Mouse (Mus musculus): ENCODE measurements around the gene Hsf2bp. TPM values are rescaled to one million over a fixed set of nuclear protein-coding genes. Genes with fewer than 3 reads are reported as not detected.

Hsf2bp gene
- total and polyA plus RNA-seq, 3 experiments, result 0.34 to 1.0 (median 0.75) TPM

DNA sequence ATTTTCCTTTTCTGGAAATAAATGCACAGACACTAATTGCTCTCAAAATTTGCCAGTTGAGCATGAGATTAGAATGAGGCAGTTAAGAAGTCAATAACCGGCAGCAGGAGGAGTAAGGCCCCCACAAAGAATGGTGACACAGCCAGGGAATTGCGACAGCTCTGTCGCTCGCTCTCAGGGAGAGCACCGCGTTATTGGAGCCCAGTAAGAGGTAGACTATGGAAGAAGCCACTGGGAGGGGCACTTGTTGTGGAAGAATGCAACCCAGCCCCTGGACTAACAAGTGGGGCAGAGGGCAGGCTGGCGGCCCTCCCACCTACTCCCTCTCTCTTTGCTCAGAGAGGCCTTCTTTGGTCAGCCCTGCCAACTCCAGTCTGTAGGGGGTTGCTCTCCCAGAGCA, 4.5 kb downstream of the Hsf2bp start:
- Histone ChIP-seq H3K27ac (ENCODE audit: insufficient read depth, low read depth) (no peak overlapping the region), H3K4me1 (ENCODE audit: control insufficient read depth in 1 of 2, insufficient read depth in 2 of 2) (peaks cover 0 to 6% of the 10 kb centered on the region in 2 experiments; a peak in 2 of 4 replicates), H3K9ac (ENCODE audit: insufficient read depth, low read depth) (no peak overlapping the region), H3K4me2 (ENCODE audit: insufficient read depth, low read depth, poor library complexity, severe bottlenecking) (no peak overlapping the region), H3K27me3 (replicated peaks) (no peaks in the 10 kb centered on the region), H3K79me2 (replicated peaks; ENCODE audit: control insufficient read depth, extremely low read depth, insufficient read depth, poor library complexity, severe bottlenecking) (peaks cover 4% of the 10 kb centered on the region), H3K4me3 (replicated peaks in 1 of 3; ENCODE audit: low read depth in 2 of 3, low read length in 2 of 3, poor library complexity in 1 of 3) (no peak overlapping the region), H3K9me3 (replicated peaks; ENCODE audit: low read length) (no peaks in the 10 kb centered on the region), H3K36me3 (replicated peaks in 1 of 2; ENCODE audit: control insufficient read depth in 1 of 2, insufficient read depth in 1 of 2, low read length in 1 of 2) (no peaks in the 10 kb centered on the region)
- in situ Hi-C loops (cut with MboI; ENCODE audit: low pct_ligation_motif_present, low pct_unique_long_range_greater_than_20kb, low sequenced_read_pairs) (no loop called here), dilution Hi-C loops (cut with MboI; ENCODE audit: extremely low pct_ligation_motif_present, extremely low pct_unique_long_range_greater_than_20kb, low sequenced_read_pairs) (no loop called here)
- TF ChIP-seq RCOR1 (conservative IDR thresholded peaks at IDR 0.05; ENCODE audit: low read depth, low read length) (no peak), POLR2A (IDR thresholded peaks at IDR 0.05; ENCODE audit: low read depth, low read length) (no peak), JUND (conservative IDR thresholded peaks at IDR 0.05; ENCODE audit: low read depth, low read length) (no peak), KAT2A (IDR thresholded peaks at IDR 0.05; ENCODE audit: insufficient replicate concordance, low read length) (no peak), IRF4 (IDR thresholded peaks at IDR 0.05; ENCODE audit: low read depth, low read length) (no peak), EP300 (IDR thresholded peaks at IDR 0.05; ENCODE audit: low read length) (no peak), ZMIZ1 (IDR thresholded peaks at IDR 0.05; ENCODE audit: low read depth, low read length) (no peak), ZC3H11A (IDR thresholded peaks at IDR 0.05; ENCODE audit: low read depth, low read length) (no peak), UBTF (IDR thresholded peaks at IDR 0.05; ENCODE audit: low read depth, low read length) (no peak), ETS1 (conservative IDR thresholded peaks at IDR 0.05; ENCODE audit: low read depth, low read length) (no peak), SMC3 (IDR thresholded peaks at IDR 0.05; ENCODE audit: low read depth, low read length) (no peak), MAX (IDR thresholded peaks at IDR 0.05; ENCODE audit: low read length) (no peak), RAD21 (IDR thresholded peaks at IDR 0.05; ENCODE audit: low read depth, low read length) (no peak), CTCF (conservative IDR thresholded peaks at IDR 0.05 in 1 of 2, IDR thresholded peaks at IDR 0.05 in 1 of 2; ENCODE audit: low read depth in 2 of 2, low read length in 2 of 2) (no peak), ZKSCAN1 (IDR thresholded peaks at IDR 0.05; ENCODE audit: borderline replicate concordance, low read depth, low read length) (no peak)
- DNase-seq (ENCODE audit: extremely low read depth), result no peak

DNA sequence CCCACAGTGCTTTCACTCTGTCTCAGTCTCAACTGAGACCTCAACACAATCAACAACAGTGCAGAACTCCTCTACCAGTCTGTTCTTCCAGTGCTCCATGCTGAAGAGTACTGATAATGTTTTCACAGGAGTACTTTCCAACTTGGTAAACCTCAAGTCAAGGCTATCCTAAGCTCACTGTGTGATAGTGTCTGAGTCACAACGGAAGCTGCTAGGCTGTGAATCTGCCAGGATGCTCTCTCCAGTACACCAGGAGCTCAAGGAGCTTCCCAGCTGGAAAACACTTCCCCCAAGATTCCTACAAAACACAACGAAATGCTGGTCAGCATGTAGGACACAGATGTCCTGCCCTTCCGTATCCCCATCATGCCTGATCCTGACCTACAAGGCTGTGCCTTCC, 7.8 kb downstream of the Hsf2bp start:
- no peaks in the 10 kb centered on the region for H3K36me3 ChIP-seq (replicated peaks in 1 of 2; ENCODE audit: control insufficient read depth in 1 of 2, insufficient read depth in 1 of 2, low read length in 1 of 2)
- no peak overlapping the region for H3K4me2 ChIP-seq (ENCODE audit: insufficient read depth, low read depth, poor library complexity, severe bottlenecking)
- H3K9me3 ChIP-seq (replicated peaks; ENCODE audit: low read length), result no peaks in the 10 kb centered on the region
- H3K79me2 ChIP-seq (replicated peaks; ENCODE audit: control insufficient read depth, extremely low read depth, insufficient read depth, poor library complexity, severe bottlenecking), result no peaks in the 10 kb centered on the region
- no peaks in the 10 kb centered on the region for H3K27me3 ChIP-seq (replicated peaks)
- H3K4me3 ChIP-seq (replicated peaks in 1 of 3; ENCODE audit: low read depth in 2 of 3, low read length in 2 of 3, poor library complexity in 1 of 3), result no peak overlapping the region
- H3K27ac ChIP-seq (ENCODE audit: insufficient read depth, low read depth), result no peak overlapping the region
- H3K9ac ChIP-seq (ENCODE audit: insufficient read depth, low read depth), result no peak overlapping the region
- in situ Hi-C loops (cut with MboI; ENCODE audit: low pct_ligation_motif_present, low pct_unique_long_range_greater_than_20kb, low sequenced_read_pairs) (loop anchor here (5.0 to 10.0 kb wide), 2 partner anchors 336 to 494 kb away; no protein-coding TSS in a partner anchor), dilution Hi-C loops (cut with MboI; ENCODE audit: extremely low pct_ligation_motif_present, extremely low pct_unique_long_range_greater_than_20kb, low sequenced_read_pairs) (no loop called here)
- no peak for DNase-seq (ENCODE audit: extremely low read depth)
- TF ChIP-seq RAD21 (IDR thresholded peaks at IDR 0.05; ENCODE audit: low read depth, low read length) (no peak), TBP (conservative IDR thresholded peaks at IDR 0.05; ENCODE audit: low read depth, low read length) (no peak), USF1 (IDR thresholded peaks at IDR 0.05; ENCODE audit: low read depth, low read length) (no peak)
- H3K4me1 ChIP-seq (ENCODE audit: control insufficient read depth in 1 of 2, insufficient read depth in 2 of 2), result peaks cover 9 to 21% of the 10 kb centered on the region in 2 experiments

Measured in CH12.LX (cell line).